Mouse (Mus musculus) myocyte (in vitro differentiated cells): ENCODE measurements around the gene Gm28230. TPM values are rescaled to one million over a fixed set of nuclear protein-coding genes. Genes with fewer than 3 reads are reported as not detected.

ENCODE experiments used
- H3K27me3 ChIP-seq: one replicate; pipeline ENCODE4 v1.6.1; 2011; ENCODE audit not compliant: control insufficient read depth, insufficient read depth, insufficient read length
- H3K36me3 ChIP-seq: one replicate; pipeline ENCODE4 v1.6.1; 2011; ENCODE audit not compliant: control insufficient read depth, insufficient read depth
- H3K4me2 ChIP-seq: one replicate; pipeline ENCODE4 v1.6.1; 2011; ENCODE audit warnings: low read depth, control low read depth
- H3K4me3 ChIP-seq: one replicate; pipeline ENCODE4 v1.5.1; 2011; ENCODE audit warnings: mild to moderate bottlenecking, control low read depth, moderate library complexity
- H3K79me2 ChIP-seq: one replicate; pipeline ENCODE4 v1.6.1; 2011; ENCODE audit not compliant: control insufficient read depth, insufficient read depth
- H3ac ChIP-seq: one replicate; pipeline ENCODE4 v1.6.1; 2011; ENCODE audit not compliant: control insufficient read depth, insufficient read length
- CEBPB ChIP-seq: IDR thresholded peaks from 2 replicates; pipeline ENCODE4 v1.6.1; 2011; ENCODE audit warnings: mild to moderate bottlenecking, moderate library complexity; ENCODE audit not compliant: poor library complexity, insufficient read depth, severe bottlenecking
- E2F4 ChIP-seq: IDR thresholded peaks from one replicate; pipeline ENCODE4 v1.6.1; 2011; ENCODE audit warnings: mild to moderate bottlenecking, control low read depth, moderate library complexity; ENCODE audit not compliant: insufficient read depth
- MAX ChIP-seq: IDR thresholded peaks from one replicate; pipeline ENCODE4 v1.6.1; 2011; ENCODE audit warnings: low read depth, mild to moderate bottlenecking, control low read depth
- MYOD1 ChIP-seq, 3 experiments: IDR thresholded peaks; one replicate each; pipeline ENCODE4 v1.6.1; 2011; ENCODE audit warnings: control low read depth in 2 of 3, low read depth in 2 of 3, mild to moderate bottlenecking in 2 of 3, moderate library complexity in 1 of 3; ENCODE audit not compliant: insufficient read length in 2 of 3, control insufficient read depth in 1 of 3
- MYOG ChIP-seq, 3 experiments: IDR thresholded peaks; one replicate each; pipeline ENCODE4 v1.6.1; 2011; ENCODE audit warnings: control low read depth in 2 of 3, low read depth in 2 of 3, mild to moderate bottlenecking in 2 of 3; ENCODE audit not compliant: insufficient read length in 2 of 3, control insufficient read depth in 1 of 3, insufficient read depth in 1 of 3
- POLR2A ChIP-seq: IDR thresholded peaks from one replicate; pipeline ENCODE4 v1.6.1; 2011; ENCODE audit warnings: low read depth, mild to moderate bottlenecking, control low read depth, moderate library complexity; ENCODE audit not compliant: insufficient read length
- POLR2AphosphoS2 ChIP-seq: IDR thresholded peaks from one replicate; pipeline ENCODE4 v1.6.1; 2011; ENCODE audit warnings: low read depth, control low read depth; ENCODE audit not compliant: insufficient read length
- REST ChIP-seq: IDR thresholded peaks from one replicate; pipeline ENCODE4 v1.6.1; 2011; ENCODE audit warnings: mild to moderate bottlenecking, control low read depth, moderate library complexity; ENCODE audit not compliant: insufficient read depth, insufficient read length
- SRF ChIP-seq: IDR thresholded peaks from one replicate; pipeline ENCODE4 v1.6.1; 2011; ENCODE audit warnings: low read depth; ENCODE audit not compliant: control insufficient read depth, insufficient read length
- TCF12 ChIP-seq: IDR thresholded peaks from one replicate; pipeline ENCODE4 v1.6.1; 2011; ENCODE audit warnings: mild to moderate bottlenecking, control low read depth; ENCODE audit not compliant: poor library complexity, insufficient read depth, severe bottlenecking
- TCF3 ChIP-seq: IDR thresholded peaks from one replicate; pipeline ENCODE4 v1.6.1; 2011; ENCODE audit warnings: low read depth, control low read depth; ENCODE audit not compliant: insufficient read length
- USF1 ChIP-seq: IDR thresholded peaks from one replicate; pipeline ENCODE4 v1.6.1; 2011; ENCODE audit warnings: low read depth, mild to moderate bottlenecking, control low read depth, moderate library complexity
- polyA plus RNA-seq: library from polyadenylated mRNA; unstranded; fragments of >200 nt; fragmentation: generic; extraction: Trizol; gene quantifications from one replicate; pipeline ENCODE4 v1.2.1, GENCODE M21; 2012; ENCODE audit warnings: missing spikeins

Gm28230 gene
- polyA plus RNA-seq, 1 experiment = not detected

DNA sequence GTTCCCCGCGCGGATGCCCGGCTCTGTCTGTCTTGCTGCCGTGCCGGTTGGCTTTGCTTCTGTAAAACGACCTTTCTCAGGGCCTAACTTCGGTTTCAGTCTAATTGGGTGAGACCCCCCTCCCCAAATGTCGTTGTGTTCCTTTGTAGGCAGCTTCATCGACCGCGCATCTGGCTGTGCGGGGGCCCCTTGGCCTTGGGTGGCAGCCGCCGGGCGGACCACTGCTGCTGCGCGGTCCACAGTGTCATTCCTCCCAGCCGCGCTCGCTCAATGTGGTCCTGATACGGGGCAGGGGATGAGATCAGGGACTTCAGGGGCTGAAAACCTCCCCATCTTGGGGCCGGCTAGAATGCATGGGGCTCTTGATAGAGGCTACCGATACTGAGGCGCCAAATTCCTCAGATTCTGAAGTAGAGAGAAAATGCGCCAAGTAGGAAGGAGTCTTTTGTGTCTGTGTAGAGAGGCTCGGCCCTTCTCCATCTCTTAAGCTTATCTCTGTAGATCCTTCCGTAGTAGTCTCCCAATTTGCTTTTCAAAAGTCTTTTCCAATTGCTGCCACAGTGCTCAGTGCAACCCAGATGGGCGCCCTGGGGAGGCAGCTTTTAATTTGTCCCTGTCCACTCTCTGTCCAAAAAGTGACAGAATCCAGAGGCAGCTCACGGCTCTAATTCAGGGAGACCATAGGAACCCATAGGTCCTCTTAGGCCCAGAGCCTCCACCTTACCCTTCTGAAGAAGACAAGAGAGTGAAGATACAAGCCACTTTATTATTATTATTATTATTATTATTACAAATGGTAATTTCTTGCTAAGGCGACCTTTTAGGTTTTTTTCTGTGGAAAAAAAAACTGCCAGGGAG, 38.6 kb upstream of the Gm28230 start:
- TF ChIP-seq MYOD1 (IDR thresholded peaks at IDR 0.05; ENCODE audit: control insufficient read depth in 1 of 3, insufficient read length in 2 of 3, low read depth in 2 of 3) (no peak), TCF3 (no peak), CEBPB (no peak), MYOG (IDR thresholded peaks at IDR 0.05; ENCODE audit: control insufficient read depth in 1 of 3, insufficient read depth in 1 of 3, insufficient read length in 2 of 3, low read depth in 2 of 3) (no peak), POLR2A (no peak), E2F4 (no peak), USF1 (no peak), MAX (no peak), REST (no peak), TCF12 (no peak), POLR2AphosphoS2 (no peak), SRF (no peak)
- no peak overlapping the region for H3K4me3 ChIP-seq

GRCm38 (mm10) chr2:74688795-74689573, 37.5 kb upstream of the Gm28230 start:
- no peak overlapping the region for H3ac ChIP-seq
- no peak overlapping the region for H3K4me3 ChIP-seq
- no peak overlapping the region for H3K4me2 ChIP-seq
- peaks cover 59% of the 10 kb centered on the region for H3K27me3 ChIP-seq
- H3K36me3 ChIP-seq = no peaks in the 10 kb centered on the region
- no peaks in the 10 kb centered on the region for H3K79me2 ChIP-seq
- TF ChIP-seq E2F4 (no peak), MYOD1 (IDR thresholded peaks at IDR 0.05; ENCODE audit: control insufficient read depth in 1 of 3, insufficient read length in 2 of 3, low read depth in 2 of 3) (no peak), TCF3 (no peak), CEBPB (no peak), POLR2A (no peak), POLR2AphosphoS2 (no peak)

More for the DNA sequence above, 38.6 kb upstream of the Gm28230 start:
- Histone ChIP-seq H3K36me3 (no peaks in the 10 kb centered on the region), H3ac (no peak overlapping the region), H3K27me3 (peaks cover 48% of the 10 kb centered on the region), H3K79me2 (no peaks in the 10 kb centered on the region), H3K4me2 (no peak overlapping the region)

DNA sequence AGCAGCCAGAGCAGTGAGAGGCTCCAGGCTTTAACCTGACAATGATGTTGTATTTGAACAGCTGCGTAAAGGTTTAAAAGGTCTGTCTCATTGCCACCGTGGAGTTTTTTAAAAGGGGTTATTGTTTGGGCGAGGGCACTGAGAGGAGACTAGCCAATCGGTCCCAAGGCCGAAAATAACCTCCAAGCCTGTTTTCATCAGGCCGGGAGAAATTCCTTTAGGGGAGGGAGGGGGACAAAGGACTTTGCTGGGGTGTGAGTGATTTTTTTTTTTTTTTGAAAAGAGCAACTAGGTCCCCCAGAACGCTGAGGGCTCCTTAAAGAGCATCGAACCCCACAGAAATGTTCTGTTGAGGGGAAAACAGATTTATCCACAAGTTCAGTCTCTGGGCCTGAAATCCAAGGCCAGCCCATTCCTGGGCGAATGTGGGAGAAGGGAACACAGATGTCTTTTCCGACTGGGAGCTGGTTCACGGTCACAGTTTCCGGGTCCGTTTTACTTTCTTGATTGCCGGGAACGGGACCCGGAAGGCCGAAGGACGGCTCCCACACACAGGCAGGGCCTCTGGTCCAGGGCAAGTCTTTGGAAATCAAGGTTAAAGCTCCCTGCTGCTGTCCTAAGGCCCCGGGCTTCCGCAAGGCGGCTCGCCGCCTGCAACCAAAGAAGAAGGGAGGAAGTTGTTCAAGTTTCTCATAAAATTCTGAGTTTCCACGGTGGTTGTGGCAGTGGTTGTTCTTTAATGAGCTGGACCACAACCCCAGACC, 36.8 kb upstream of the Gm28230 start:
- no peaks in the 10 kb centered on the region for H3K36me3 ChIP-seq
- peaks cover 63% of the 10 kb centered on the region for H3K27me3 ChIP-seq
- H3K4me3 ChIP-seq = no peak overlapping the region
- H3K4me2 ChIP-seq = no peak overlapping the region
- no peak for TF ChIP-seq SRF
- no peak for TF ChIP-seq MAX
- no peak for TF ChIP-seq USF1
- TF ChIP-seq POLR2AphosphoS2 = no peak
- no peak overlapping the region for H3ac ChIP-seq
- H3K79me2 ChIP-seq = no peaks in the 10 kb centered on the region

DNA sequence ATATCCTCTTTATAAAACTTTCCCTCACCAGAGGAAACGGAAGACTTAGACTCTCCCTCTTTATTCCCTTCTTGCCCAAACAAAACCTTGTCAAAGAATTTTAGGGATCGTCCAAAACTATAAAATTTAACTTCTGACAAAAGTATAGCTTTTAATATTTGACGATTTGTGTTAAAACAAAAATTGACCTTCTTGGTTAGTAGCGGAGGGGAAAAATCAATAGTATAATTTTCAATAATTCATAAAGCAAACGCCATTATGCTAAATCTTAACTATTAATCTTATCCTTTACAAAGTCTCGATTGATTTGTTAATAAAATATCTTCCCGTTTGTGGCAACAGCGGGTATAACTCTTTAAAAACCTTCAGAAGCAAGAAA, 36.2 kb upstream of the Gm28230 start:
- no peak overlapping the region for H3K4me2 ChIP-seq

More for the DNA sequence above, 36.2 kb upstream of the Gm28230 start:
- no peak overlapping the region for H3K4me3 ChIP-seq
- no peak overlapping the region for H3ac ChIP-seq
- TF ChIP-seq TCF3 (no peak), MYOG (IDR thresholded peaks at IDR 0.05; ENCODE audit: control insufficient read depth in 1 of 3, insufficient read depth in 1 of 3, insufficient read length in 2 of 3, low read depth in 2 of 3) (no peak), USF1 (no peak), POLR2A (no peak), MYOD1 (IDR thresholded peaks at IDR 0.05; ENCODE audit: control insufficient read depth in 1 of 3, insufficient read length in 2 of 3, low read depth in 2 of 3) (no peak), POLR2AphosphoS2 (no peak), E2F4 (no peak), TCF12 (no peak), SRF (no peak), CEBPB (no peak), REST (no peak), MAX (no peak)
- peaks cover 64% of the 10 kb centered on the region for H3K27me3 ChIP-seq
- H3K36me3 ChIP-seq = no peaks in the 10 kb centered on the region
- H3K79me2 ChIP-seq = no peaks in the 10 kb centered on the region
